Mouse (Mus musculus) hindbrain, embryonic 12.5 days (tissue): ENCODE measurements around the gene Rbms3. TPM values are rescaled to one million over a fixed set of nuclear protein-coding genes. Genes with fewer than 3 reads are reported as not detected.
A peak's percentile ranks its signal among the peaks of the same experiment; 100 is the strongest.

Experiments used
- ATAC-seq: fragments of 200-750 bp; cut with Nextera tagmentation; 2 replicates; pipeline ENCODE4 v1.8.0; 2017; ENCODE audit warnings: moderate TSS enrichment; ENCODE audit not compliant: low FRiP score
- H3K27ac ChIP-seq: fragments of 300-500 bp; sonication (generic); 2 replicates; pipeline ENCODE4 v1.5.1; 2016; ENCODE audit warnings: mild to moderate bottlenecking
- H3K27me3 ChIP-seq: fragments of 300-500 bp; sonication (generic); 2 replicates; pipeline ENCODE4 v1.6.1; 2016; ENCODE audit warnings: mild to moderate bottlenecking
- H3K36me3 ChIP-seq: fragments of 300-500 bp; sonication (generic); 2 replicates; pipeline ENCODE4 v1.6.1; 2016; ENCODE audit warnings: mild to moderate bottlenecking
- H3K4me1 ChIP-seq: fragments of 300-500 bp; sonication (generic); 2 replicates; pipeline ENCODE4 v1.6.1; 2016
- H3K4me2 ChIP-seq: fragments of 300-500 bp; sonication (generic); replicated peaks from 2 replicates; pipeline ENCODE4 v1.6.1; 2016; ENCODE audit warnings: mild to moderate bottlenecking
- H3K4me3 ChIP-seq: fragments of 300-500 bp; sonication (generic); 2 replicates; pipeline ENCODE4 v1.5.1; 2016; ENCODE audit warnings: mild to moderate bottlenecking
- H3K9ac ChIP-seq: fragments of 300-500 bp; sonication (generic); 2 replicates; pipeline ENCODE4 v1.6.1; 2016; ENCODE audit warnings: mild to moderate bottlenecking, moderate library complexity
- H3K9me3 ChIP-seq: fragments of 300-500 bp; sonication (generic); replicated peaks from 2 replicates; pipeline ENCODE4 v1.6.1; 2016; ENCODE audit warnings: mild to moderate bottlenecking
- WGBS: fragments of 180-500 bp; shearing (Covaris S2); methylation state at CpG from one replicate; pipeline ENCODE4 v1.1.7; 2016; 5-methylcytosine and 5-hydroxymethylcytosine counted together
- polyA plus RNA-seq: library from polyadenylated mRNA; unstranded; fragments of >200 nt; fragmentation: Nextera tagmentation; extraction: Ambion mirVana; gene quantifications from 2 replicates; pipeline ENCODE4 v1.2.1, GENCODE M21; 2016

Gene Rbms3
- polyA plus RNA-seq, 1 experiment from 2014 or later: 58.7 TPM

DNA sequence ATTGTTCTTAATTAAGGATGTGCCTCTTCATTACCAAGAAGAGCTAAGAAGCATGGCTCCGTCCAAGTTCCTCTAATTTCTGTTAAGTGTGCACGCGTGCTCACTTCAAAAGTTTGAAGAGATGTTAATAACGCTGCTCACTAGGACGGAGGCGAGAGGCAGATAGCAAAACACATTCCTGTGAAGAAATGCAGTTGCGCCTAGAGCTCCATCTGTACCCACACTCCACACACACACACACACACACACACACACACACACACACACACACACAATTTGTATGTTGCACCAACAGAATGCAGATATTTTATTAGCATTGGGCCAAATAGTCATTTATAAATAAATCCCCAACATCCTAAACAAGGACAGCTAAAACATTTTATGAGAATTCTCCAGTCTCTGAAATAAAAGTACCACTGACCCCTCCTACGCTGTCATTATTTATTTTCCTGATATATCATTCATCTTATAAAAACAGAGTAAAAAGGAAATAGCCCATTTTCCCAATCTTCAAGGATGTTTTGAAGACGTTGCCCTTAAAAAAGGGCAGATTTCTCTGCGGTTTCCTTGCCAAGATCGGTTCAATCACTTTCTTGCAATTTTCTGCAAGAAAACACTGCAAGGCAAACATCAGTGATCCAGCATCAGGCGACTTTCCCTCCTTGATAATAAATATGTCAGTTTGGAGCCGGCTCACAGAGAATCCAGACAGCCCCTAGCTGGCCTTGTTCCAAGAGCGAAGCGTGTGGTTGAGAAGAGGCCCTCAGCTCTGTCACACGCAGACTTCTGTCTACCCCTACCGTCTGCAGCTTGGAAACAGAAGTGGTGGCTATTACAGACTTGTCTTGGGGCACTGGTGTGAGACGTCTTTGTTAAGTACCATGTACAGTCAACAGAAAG, 235.8 kb downstream of the Rbms3 start:
- Histone ChIP-seq H3K4me3 (no peak overlapping the region), H3K9ac (no peak overlapping the region), H3K4me1 (0 out of 2 replicates have a peak, but pooled peaks cover 5% of the 10 kb centered on the region), H3K4me2 (no peak overlapping the region), H3K27me3 (no peaks in the 10 kb centered on the region), H3K36me3 (no peaks in the 10 kb centered on the region), H3K27ac (no peak overlapping the region; the same call in 1 of the 2 replicates), H3K9me3 (no peaks in the 10 kb centered on the region)
- 76% methylated on average over 18 of the region's 18 CpGs for WGBS
- no peak for ATAC-seq

DNA sequence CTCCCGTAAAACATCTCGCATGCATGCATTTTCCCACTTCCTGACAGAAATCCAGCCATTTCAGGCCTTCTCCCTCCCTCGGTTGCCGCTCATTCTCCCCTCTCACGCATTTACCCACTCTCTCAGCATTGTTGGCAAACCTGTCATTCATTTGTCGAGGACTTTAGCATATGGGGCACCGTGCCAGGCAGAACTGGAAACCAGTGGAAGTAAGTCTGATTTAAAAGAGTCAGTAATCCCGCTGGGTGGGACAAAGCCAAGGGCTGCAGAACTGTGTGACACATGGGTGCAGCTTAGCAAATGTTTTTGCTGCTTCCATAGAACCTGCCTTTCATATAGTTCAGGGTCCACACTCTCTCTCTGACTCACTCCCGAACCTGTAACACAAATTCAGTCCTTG, 241.7 kb downstream of the Rbms3 start:
- 76% methylated on average over 9 of the region's 9 CpGs for WGBS
- ATAC-seq: no peak
- H3K4me2 ChIP-seq: no peak overlapping the region

GRCm38 (mm10) chr9:117380876-117381275, 248.8 kb downstream of the Rbms3 start:
- Histone ChIP-seq H3K9me3 (no peaks in the 10 kb centered on the region), H3K4me1 (no peaks in the 10 kb centered on the region), H3K27ac (0 out of 2 replicates have a peak overlapping the region, but pooled peaks have one; percentile 12), H3K27me3 (no peaks in the 10 kb centered on the region), H3K4me3 (no peak overlapping the region), H3K4me2 (no peak overlapping the region), H3K36me3 (no peaks in the 10 kb centered on the region), H3K9ac (no peak overlapping the region)
- 73% methylated on average over 5 of the region's 5 CpGs for WGBS
- ATAC-seq: no peak

More for the DNA sequence above, 241.7 kb downstream of the Rbms3 start:
- no peaks in the 10 kb centered on the region for H3K36me3 ChIP-seq
- H3K9me3 ChIP-seq: no peaks in the 10 kb centered on the region
- no peaks in the 10 kb centered on the region for H3K27me3 ChIP-seq
- no peak overlapping the region for H3K4me3 ChIP-seq
- no peak overlapping the region for H3K27ac ChIP-seq
- H3K4me1 ChIP-seq: no peaks in the 10 kb centered on the region
- H3K9ac ChIP-seq: no peak overlapping the region

GRCm38 (mm10) chr9:117380076-117380475, 249.6 kb downstream of the Rbms3 start:
- Histone ChIP-seq H3K27me3 (no peaks in the 10 kb centered on the region), H3K27ac (no peak overlapping the region; the same call in 1 of the 2 replicates), H3K36me3 (no peaks in the 10 kb centered on the region), H3K4me3 (no peak overlapping the region), H3K9me3 (no peaks in the 10 kb centered on the region), H3K4me2 (no peak overlapping the region), H3K9ac (no peak overlapping the region), H3K4me1 (no peaks in the 10 kb centered on the region)
- WGBS: 16% methylated on average over 5 of the region's 5 CpGs
- ATAC-seq: no peak

DNA sequence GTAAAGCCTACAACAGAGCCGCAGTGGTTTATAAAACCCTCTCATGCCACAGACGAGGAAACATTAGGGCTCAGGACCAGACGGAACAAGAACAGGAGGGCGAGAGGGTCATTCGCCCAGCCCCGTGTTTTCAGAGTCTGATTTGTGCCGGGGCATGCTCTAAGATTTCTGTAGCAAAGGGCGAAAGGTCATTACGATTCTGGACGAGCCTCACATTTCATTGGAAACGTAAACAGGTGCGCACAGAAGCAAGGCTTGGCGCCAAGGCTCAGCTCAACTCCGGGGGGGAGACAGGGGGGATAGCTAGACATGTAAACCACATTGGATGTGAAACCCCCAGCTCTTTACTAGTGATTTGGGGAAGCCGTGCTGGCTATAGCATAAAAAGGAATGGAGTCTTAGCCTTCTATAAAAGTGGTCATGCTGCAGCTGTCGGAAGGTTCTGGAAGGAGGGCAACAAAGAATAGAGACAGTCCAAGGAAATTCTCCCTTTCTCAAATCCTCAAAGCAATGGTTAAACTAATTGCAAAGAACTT, 250.2 kb downstream of the Rbms3 start:
- H3K4me3 ChIP-seq: no peak overlapping the region
- 60% methylated on average over 16 of the region's 16 CpGs for WGBS
- H3K27me3 ChIP-seq: no peaks in the 10 kb centered on the region
- no peaks in the 10 kb centered on the region for H3K36me3 ChIP-seq
- H3K9ac ChIP-seq: no peak overlapping the region
- H3K9me3 ChIP-seq: no peaks in the 10 kb centered on the region
- no peak for ATAC-seq
- H3K27ac ChIP-seq: no peak overlapping the region
- no peaks in the 10 kb centered on the region for H3K4me1 ChIP-seq
- H3K4me2 ChIP-seq: no peak overlapping the region

DNA sequence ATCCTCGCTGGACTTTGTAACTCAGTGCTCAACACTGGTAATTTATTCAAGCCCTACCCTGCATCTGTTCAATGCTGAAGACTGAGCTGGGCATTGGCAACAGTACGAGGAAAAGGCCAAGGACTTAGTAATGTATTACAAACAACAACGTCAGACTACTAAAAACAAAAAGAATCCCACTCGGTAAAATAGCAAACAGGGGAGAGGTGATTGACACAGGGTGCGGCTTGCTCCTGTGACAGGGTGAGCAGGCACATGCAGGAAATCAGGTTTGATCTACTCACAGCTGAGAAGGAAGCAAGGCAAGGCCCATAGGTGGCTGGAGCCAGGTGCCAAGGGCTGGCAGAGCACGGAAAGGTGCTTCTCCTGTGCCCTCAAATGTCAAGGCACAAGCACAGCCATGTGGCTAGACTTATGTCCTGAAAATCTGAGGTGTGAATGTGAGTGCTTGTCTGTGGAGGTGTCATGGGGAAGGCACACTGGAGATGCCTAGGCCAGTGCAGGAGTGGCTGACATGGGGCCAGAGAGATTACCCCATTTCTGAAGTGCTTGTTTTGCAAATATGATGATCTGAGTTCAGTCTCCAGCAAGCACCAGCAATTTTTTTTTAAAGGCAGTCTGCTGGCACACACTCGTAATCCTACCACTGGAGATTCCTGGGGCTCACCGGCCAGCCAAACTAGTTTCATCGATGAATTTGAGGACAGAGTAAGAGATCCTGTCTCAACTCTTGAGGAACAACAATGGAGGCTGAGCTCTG, 251.4 kb downstream of the Rbms3 start:
- H3K9ac ChIP-seq: no peak overlapping the region
- no peak for ATAC-seq
- H3K4me1 ChIP-seq: no peaks in the 10 kb centered on the region
- no peak overlapping the region for H3K4me2 ChIP-seq
- 73% methylated on average over 9 of the region's 9 CpGs for WGBS
- no peaks in the 10 kb centered on the region for H3K36me3 ChIP-seq
- H3K27ac ChIP-seq: no peak overlapping the region
- H3K4me3 ChIP-seq: no peak overlapping the region
- H3K27me3 ChIP-seq: no peaks in the 10 kb centered on the region
- H3K9me3 ChIP-seq: no peaks in the 10 kb centered on the region

DNA sequence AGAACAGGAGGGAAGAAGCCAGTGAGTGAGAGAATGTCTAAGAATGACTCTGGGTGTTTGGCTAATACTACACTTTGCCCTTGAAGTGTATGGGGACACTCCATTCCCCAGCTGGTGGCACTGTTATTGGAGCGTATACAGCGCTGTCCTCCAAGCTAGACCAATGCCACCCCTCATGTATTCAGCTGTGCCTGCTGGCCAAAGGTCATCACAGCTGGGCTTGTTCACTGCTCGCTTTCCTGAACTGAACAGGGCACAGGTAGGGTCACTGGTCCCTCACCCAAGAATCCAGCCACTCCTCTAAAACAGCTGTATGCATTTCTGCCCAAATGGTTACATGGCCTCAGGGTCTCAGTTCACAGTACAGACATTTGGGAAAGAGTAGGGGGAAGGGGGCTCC, 253.9 kb downstream of the Rbms3 start:
- 84% methylated on average over 3 of the region's 3 CpGs for WGBS
- H3K4me3 ChIP-seq: no peak overlapping the region
- no peaks in the 10 kb centered on the region for H3K27me3 ChIP-seq
- H3K4me2 ChIP-seq: no peak overlapping the region
- no peak for ATAC-seq
- no peak overlapping the region for H3K9ac ChIP-seq
- no peaks in the 10 kb centered on the region for H3K4me1 ChIP-seq
- no peak overlapping the region for H3K27ac ChIP-seq
- H3K9me3 ChIP-seq: no peaks in the 10 kb centered on the region
- H3K36me3 ChIP-seq: no peaks in the 10 kb centered on the region

DNA sequence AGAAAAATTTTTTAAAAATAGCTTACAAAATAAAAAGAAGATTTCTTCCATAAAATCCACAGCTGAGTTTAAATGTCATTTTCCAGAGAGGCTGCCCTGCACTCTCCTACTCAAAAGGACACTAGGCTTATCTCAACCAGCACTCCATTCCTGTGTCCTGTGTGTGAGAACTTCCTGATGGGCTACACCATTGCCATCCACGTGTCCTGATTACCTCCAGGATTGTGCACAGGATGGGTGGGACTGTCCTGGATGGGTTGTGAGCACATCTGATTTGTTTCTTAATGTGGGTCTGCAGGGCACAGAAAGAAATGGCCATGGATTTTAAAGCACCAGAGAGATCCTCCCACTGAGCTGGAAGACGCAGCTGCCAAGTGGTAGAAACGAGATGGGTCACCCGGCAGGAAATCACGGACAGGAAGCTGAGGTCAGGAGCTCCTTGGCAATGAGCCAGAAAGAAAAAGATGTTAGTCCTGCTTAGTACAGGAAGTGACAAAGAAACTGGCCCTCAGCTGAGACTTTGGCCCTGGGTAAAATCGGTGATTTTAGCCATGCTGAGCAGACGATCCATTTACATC, 256.5 kb downstream of the Rbms3 start:
- ATAC-seq: no peak
- H3K36me3 ChIP-seq: no peaks in the 10 kb centered on the region
- no peaks in the 10 kb centered on the region for H3K4me1 ChIP-seq
- H3K9ac ChIP-seq: no peak overlapping the region
- no peaks in the 10 kb centered on the region for H3K9me3 ChIP-seq
- no peaks in the 10 kb centered on the region for H3K27me3 ChIP-seq
- no peak overlapping the region for H3K27ac ChIP-seq
- H3K4me3 ChIP-seq: no peak overlapping the region
- 54% methylated on average over 7 of the region's 7 CpGs for WGBS
- no peak overlapping the region for H3K4me2 ChIP-seq

GRCm38 (mm10) chr9:117371980-117372379, 257.7 kb downstream of the Rbms3 start:
- Histone ChIP-seq H3K36me3 (no peaks in the 10 kb centered on the region), H3K27ac (no peak overlapping the region), H3K9ac (no peak overlapping the region), H3K9me3 (no peaks in the 10 kb centered on the region), H3K4me1 (no peaks in the 10 kb centered on the region), H3K27me3 (no peaks in the 10 kb centered on the region), H3K4me3 (no peak overlapping the region), H3K4me2 (no peak overlapping the region)
- no peak for ATAC-seq
- 82% methylated on average over 5 of the region's 5 CpGs for WGBS

GRCm38 (mm10) chr9:117370086-117370485, 259.6 kb downstream of the Rbms3 start:
- no peak for ATAC-seq
- 96% methylated on average over 6 of the region's 6 CpGs for WGBS

GRCm38 (mm10) chr9:117368016-117368415, 261.7 kb downstream of the Rbms3 start:
- no peaks in the 10 kb centered on the region for H3K36me3 ChIP-seq
- no peak overlapping the region for H3K9ac ChIP-seq
- no peak overlapping the region for H3K4me3 ChIP-seq
- H3K27ac ChIP-seq: no peak overlapping the region
- no peaks in the 10 kb centered on the region for H3K27me3 ChIP-seq
- no peaks in the 10 kb centered on the region for H3K9me3 ChIP-seq
- WGBS: 94% methylated on average over 4 of the region's 4 CpGs
- H3K4me1 ChIP-seq: peaks cover 5% of the 10 kb centered on the region; the same call in 1 of the 2 replicates
- no peak overlapping the region for H3K4me2 ChIP-seq
- ATAC-seq: no peak

More at GRCm38 (mm10) chr9:117370086-117370485, 259.6 kb downstream of the Rbms3 start:
- no peaks in the 10 kb centered on the region for H3K9me3 ChIP-seq
- no peak overlapping the region for H3K4me3 ChIP-seq
- no peaks in the 10 kb centered on the region; the same call in 1 of the 2 replicates for H3K4me1 ChIP-seq
- no peaks in the 10 kb centered on the region for H3K36me3 ChIP-seq
- H3K4me2 ChIP-seq: no peak overlapping the region
- no peaks in the 10 kb centered on the region for H3K27me3 ChIP-seq
- H3K9ac ChIP-seq: no peak overlapping the region
- no peak overlapping the region for H3K27ac ChIP-seq

GRCm38 (mm10) chr9:117364610-117365009, 265.1 kb downstream of the Rbms3 start:
- no peak for ATAC-seq
- H3K9ac ChIP-seq: no peak overlapping the region
- no peaks in the 10 kb centered on the region for H3K36me3 ChIP-seq
- H3K27me3 ChIP-seq: no peaks in the 10 kb centered on the region
- no peak overlapping the region for H3K4me2 ChIP-seq
- peaks cover 5% of the 10 kb centered on the region; the same call in 1 of the 2 replicates for H3K4me1 ChIP-seq
- H3K27ac ChIP-seq: no peak overlapping the region
- no peaks in the 10 kb centered on the region for H3K9me3 ChIP-seq
- 44% methylated on average over 3 of the region's 3 CpGs for WGBS
- H3K4me3 ChIP-seq: no peak overlapping the region
